Comparison of ENCODE assay signal across 26 mouse cellular contexts in the genomic region with DNA sequence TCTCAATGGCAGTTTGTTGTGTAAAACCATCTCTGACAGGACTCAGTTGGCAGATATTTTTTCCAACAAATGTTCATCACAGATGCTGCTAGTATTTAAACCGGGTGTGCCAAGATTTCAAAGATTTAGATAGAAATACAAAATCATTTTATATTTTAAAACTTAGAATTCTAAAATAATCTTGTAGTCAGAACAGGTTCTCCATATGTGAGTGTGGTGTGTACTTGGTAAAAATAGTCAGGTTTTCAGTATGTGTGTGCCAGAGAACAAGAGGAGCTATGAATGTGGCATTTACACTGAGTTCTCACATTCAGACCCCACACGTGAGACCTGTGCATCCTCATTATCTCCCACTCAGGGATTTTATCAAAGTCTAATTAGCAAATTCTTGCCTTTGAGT.
DNase-seq lines count a peak whose midpoint lies in the region; ATAC-seq and TF ChIP-seq lines count a peak whose summit lies in the region.
"Had no signal": no experiment of that assay in that cellular context is flagged by ENCODE, and none has a peak within 500 bp of the region (broad histone marks: within the 10 kb centered on the region; RNA-seq: fewer than 3 reads in every experiment).

No protein-coding gene starts in this region.

- TF ChIP-seq POLR2A in cerebellum, adult 2 months (IDR thresholded peaks at IDR 0.05; ENCODE audit: borderline replicate concordance, insufficient read depth, low read length): no peak

- no peak overlapping the region for H3K27ac ChIP-seq in left cerebral cortex, adult 2 months
- no peak overlapping the region for H3K27ac ChIP-seq in cerebellum, adult 2 months (ENCODE audit: insufficient read depth, low read length)
- H3K27ac ChIP-seq: heart, embryonic 13.5 days; hindbrain, embryonic 14.5 days; limb, embryonic 13.5 days; lung, embryonic 15.5 days; midbrain, embryonic 10.5 days; stomach, postnatal 0 days had no signal

- no peak for TF ChIP-seq CTCF in left cerebral cortex, adult 2 months (IDR thresholded peaks at IDR 0.05)
- TF ChIP-seq CTCF in cerebellum, adult 2 months (IDR thresholded peaks at IDR 0.05; ENCODE audit: borderline replicate concordance, insufficient read depth, low read depth, low read length): no peak

- no peak overlapping the region for H3K4me3 ChIP-seq in left cerebral cortex, adult 2 months
- H3K4me3 ChIP-seq in cerebellum, adult 2 months (replicated peaks; ENCODE audit: insufficient read depth, low read depth, low read length): no peak overlapping the region
- H3K4me3 ChIP-seq: heart, embryonic 13.5 days; limb, embryonic 13.5 days; lung, embryonic 15.5 days; midbrain, embryonic 10.5 days had no signal

- DNase-seq in frontal cortex, postnatal 10 days (ENCODE audit: low spot score in 2 of 2): no peak
- DNase-seq in left cerebral cortex, adult 11 months (ENCODE audit: low spot score): peak; percentile 21
- no peak for DNase-seq in left cerebral cortex, adult 2 months (ENCODE audit: extremely low spot score in 1 of 2, low spot score in 2 of 2)
- peak; percentile 60 for DNase-seq in brain, embryonic 18.5 days (ENCODE audit: low read depth, low spot score)
- no peak for DNase-seq in cerebellum, adult 2 months
- DNase-seq in right cerebral cortex, adult 18-20 months: no peak
- DNase-seq: adrenal gland, postnatal 14 days; cerebellum, adult 9-10 months; cerebellum, postnatal 36 days; gastrocnemius, postnatal 10 days; heart, postnatal 10 days; kidney, adult 9 months; kidney, postnatal 10 days; spleen, adult 18-20 months; thymus, adult 2 months; thymus, postnatal 36 days had no signal

- WGBS in cerebellum, adult 2 months: 26% methylated on average over 2 of the region's 2 CpGs

- H3K27me3 ChIP-seq in cerebellum, adult 2 months (ENCODE audit: control insufficient read depth, insufficient read depth, low read length): no peaks in the 10 kb centered on the region
- H3K27me3 ChIP-seq: heart, embryonic 13.5 days; limb, embryonic 13.5 days; lung, embryonic 15.5 days had no signal

- intact Hi-C loops in left cerebral cortex, adult 2 months (cut with DNase I): no loop called here

- peaks cover 2% of the 10 kb centered on the region; the same call in 1 of the 2 replicates for H3K4me1 ChIP-seq in cerebellum, adult 2 months (ENCODE audit: control insufficient read depth, insufficient read depth, low read length)
- H3K4me1 ChIP-seq: midbrain, embryonic 10.5 days had no signal

- peak; percentile 73 for ATAC-seq in frontal cortex, adult (ENCODE audit: low TSS enrichment)
- ATAC-seq: CD4-positive, CD25-positive, alpha-beta regulatory T cell, adult 4 months; intestine, postnatal 0 days; midbrain, embryonic 16.5 days had no signal

Comparison
In these comparisons a context has a peak if more than half of its experiments do, and no peak if none do; other contexts are left out.
1. DNase-seq: peak in left cerebral cortex, adult 11 months (single experiment) and brain, embryonic 18.5 days (single experiment); none in frontal cortex, postnatal 10 days (0 of 2), left cerebral cortex, adult 2 months (0 of 2), cerebellum, adult 2 months (0 of 2) and right cerebral cortex, adult 18-20 months (single experiment).